Mouse (Mus musculus) kidney, postnatal 36 days (tissue): ENCODE data around the gene Wdr3.

Experiments used
- DNase-seq, 2 experiments: peaks; one replicate each; pipeline ENCODE4 v3.0.0; 2021 to 2022; ENCODE audit warnings: mixed read lengths in 2 of 2

The Wdr3 gene

DNA sequence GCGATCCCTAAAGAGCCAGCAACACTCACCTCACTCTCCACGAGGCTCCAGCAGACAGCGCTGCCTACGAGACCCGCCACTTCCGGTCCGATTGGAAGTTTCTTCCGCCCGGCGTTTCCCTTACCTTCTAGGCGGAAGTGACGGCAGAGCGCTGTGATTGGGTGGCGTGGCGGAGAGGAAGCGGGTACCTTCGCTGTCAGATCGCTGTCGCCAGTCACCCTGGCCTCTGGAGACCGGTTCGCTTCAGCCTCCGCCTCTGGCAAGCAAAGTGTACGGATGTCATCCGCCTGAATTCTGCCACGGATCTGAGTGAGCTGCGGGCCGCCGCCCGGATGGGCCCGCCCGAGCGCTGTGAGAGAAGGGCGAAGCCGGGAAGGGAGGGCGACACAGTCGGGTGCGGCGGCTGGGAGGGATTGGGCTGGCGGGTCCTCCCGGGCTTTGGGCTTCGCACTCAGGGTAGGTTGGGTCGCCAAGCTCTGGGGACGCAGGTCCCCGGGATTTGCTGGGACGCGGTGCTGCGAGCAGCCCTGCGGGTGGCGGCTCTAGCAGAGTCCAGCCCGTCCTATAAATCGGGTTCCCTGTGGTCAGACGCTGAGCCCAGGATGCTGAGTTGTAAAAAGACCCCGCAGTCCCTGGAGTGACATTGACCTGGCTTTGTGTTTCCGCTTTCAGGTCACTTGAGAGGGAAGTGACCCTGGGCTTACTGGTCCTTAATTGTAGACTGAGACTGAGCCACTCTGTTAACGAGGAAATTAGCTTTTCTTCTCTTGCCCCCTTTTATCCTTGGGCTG is at the start of gene Wdr3, which contains the start of gene Gdap2:
Gene Wdr3, minus strand, starts transcription at position 93 of the 791 bp plus-strand sequence.
Gene Gdap2, plus strand, starts transcription at position 67 of the 791 bp plus-strand sequence.
- DNase-seq: peak; percentile 96 to 97

DNA sequence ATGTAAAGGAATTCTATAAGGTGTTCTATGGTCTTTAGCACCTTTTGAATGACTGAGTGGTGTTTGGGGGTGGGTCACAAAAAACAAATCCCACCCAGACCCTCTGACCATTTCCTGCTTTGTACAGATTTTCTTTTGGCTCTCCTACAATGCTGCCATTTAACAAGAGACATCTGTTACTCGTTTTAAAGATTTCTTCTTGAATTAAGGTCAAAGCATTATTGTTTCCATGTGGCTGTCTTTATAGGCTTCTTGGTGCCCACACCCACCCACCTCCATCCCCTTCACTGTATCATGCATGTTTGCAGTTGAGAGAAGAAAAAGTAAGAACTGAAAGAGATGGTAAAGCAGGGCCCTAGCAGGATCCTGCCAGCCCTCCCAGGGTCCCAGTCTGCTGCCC is 44.8 kb upstream of the Wdr3 start:
- no peak for DNase-seq

DNA sequence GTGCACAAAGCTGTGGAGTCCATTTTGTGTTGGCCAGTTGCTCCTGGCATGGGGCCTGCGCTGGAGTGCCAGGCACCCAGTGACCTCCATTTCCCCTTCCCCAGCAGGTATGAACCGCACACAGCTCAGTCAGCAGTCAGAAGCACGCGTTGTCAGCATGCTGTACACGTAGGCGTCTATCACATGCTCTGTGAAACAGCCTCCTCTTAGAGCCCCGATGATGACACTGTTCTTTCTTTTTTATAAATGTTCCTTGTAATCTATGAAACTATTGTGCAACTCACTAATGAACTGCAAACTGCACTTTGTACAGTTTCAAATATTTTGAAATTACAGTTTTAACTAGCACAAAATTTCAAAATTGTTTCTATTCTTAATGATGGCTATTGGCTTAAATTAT is 39.3 kb upstream of the Wdr3 start:
- DNase-seq: no peak

DNA sequence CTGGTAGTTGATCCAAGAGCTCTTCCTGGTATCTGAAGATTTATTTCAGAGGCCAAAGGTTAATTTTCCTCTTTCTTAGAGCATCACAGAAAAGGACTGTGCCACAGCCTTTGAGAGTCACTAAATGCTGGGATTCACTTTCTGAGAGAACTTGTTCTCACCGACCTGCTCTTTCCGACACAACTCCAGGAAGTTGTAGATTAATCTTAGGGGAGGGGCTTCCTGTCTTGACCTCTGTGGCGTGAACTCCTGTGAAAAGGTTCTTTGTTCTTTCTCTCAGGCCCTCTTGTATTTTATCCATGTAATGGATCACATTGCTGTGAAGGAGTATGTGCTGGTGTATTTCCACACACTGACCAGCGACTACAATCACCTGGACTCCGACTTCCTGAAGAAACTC is 32.0 kb upstream of the Wdr3 start:
- DNase-seq: peak; percentile 8 to 36

DNA sequence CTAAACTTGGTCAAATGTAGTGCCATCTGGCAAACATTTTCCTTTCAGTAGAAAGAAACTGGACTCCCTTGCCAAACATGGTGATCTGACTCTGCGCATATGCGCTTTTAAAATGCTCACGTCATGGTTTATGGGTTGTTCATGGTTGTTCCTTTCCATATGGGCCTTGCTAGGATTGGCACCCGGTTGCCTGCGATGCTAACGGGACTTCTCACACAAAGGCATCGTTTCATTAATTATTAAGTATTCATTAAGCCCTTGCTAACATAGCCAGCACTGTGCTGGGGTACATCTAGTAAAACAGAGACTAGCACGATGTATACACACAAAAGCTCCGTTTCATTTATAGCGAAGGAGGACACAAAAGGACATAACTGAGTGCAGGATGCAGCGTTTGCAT is 27.7 kb upstream of the Wdr3 start:
- no peak for DNase-seq

DNA sequence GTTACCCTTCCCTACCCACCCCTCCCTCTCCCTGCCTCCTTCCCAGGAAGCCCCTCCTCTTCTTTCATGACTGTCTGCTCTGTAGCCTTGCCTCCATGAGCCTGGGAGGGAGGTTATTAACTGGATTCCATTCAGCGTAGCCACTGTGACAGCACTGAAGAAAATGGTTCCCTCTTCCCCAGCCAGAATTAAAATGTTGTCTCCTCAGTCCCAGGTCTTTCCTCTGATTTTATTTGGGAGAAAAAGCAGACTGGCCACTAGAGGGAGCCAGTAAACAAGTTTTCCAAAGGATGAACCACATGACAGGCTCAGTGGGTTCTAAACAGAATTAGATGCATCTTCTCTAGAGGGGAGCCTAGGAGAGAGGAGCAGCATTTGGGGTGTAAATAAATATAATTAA is 27.2 kb upstream of the Wdr3 start:
- peak; percentile 64 to 77 for DNase-seq

DNA sequence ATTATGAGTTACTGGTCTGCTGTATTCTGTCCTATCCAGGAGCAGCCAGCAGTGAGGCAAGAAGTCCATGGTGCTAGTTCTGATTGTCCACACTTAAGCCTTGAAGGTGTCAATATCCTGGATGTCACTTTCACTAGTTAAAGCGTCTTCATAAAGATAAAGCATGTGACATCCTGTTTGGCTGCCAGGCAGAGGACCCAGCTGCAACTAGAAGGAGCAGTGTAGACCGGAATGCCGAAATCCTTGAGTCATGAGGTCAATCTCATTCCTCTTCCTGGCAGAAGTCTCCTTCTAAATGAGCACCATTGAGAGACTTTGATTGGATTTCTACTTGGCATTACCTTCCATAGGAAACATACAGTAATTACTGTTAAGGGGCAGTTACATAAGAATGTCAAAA is 18.3 kb upstream of the Wdr3 start:
- no peak for DNase-seq

DNA sequence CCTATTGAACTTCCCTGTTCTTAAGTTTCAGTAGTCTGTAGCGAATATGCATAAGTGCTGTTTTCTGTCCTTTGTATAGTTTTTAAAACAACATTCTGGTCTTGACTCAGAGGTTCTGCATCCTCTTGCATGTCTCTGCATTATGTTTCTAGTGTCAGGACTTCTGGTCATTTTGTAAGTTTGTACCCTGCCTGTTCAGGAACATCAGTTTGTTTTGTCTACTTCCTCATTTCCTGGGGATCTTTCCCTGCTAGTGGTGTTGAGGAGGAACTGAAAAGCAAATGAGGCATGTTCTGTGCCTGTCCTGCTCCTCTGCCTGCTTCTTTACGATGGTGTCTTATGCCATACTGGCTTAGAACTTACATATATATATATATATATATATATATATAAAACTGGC is 13.8 kb upstream of the Wdr3 start:
- no peak for DNase-seq

DNA sequence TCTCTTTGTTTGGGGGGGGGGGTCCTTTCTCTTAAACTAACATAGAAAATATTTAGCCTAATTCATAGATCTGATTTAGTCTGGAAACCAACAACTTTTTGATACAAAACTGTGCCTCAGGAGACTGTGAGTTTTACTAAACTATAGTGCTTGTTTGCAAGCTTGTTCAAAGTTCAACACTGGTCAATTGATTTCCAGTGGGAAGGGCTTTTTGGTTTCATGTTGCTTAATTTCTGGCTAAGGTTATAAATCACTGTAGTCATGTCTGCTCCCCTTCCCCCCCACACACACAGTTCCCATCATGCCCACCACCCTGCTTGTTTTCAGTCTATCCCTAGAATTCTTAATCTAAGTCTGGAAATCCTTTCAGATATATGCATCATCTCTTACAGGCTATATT is 2.8 kb upstream of the Wdr3 start:
- no peak for DNase-seq

DNA sequence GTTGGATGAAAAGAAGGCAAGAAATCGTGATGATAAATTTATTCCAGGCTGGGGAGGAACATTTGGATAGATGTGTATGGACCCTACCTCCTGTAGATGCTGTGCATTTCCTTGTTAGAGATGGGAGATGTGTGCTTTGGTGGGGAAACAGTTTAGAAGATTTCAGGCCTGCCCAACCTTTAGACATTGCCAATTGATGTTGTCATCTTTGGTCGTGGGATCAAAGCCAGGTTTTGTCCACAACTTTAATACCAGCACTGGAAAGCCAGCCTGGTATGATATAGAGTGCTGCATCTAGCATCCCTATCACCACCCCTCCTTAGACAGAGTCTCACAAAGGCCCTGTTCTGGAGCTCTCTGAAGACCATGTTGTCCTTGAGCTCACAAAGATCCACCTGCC is 1.3 kb upstream of the Wdr3 start:
- no peak for DNase-seq

DNA sequence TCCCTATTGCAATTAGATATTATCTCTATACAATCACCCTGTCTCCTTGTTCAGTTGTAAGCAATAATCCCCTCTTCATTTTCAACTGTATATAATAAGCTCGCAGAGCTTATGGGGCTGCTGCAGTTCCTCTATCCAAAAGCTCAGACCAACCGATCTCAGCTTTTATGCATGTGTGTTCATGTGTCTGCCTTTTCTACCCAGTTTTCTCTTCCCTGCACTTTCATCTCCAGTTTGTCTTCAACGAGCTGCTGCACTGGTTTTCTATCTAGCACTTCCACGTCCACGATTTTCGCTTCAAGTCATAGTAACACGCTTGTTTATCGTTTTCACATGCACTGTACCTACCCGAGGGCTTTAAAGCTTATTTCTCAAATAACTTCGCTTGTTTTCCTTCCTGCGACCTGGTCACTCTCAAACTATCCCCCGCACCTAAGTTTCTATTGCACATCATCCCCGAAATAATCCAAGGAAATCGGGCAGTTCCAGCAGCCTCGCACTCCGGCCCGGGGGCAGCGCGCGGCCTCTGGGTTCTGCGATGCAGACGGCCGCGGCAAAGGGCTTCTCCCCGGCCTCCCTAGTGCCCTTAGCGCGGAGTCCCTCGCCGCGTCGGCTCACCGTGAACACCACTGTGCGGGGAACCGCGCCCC is 417 bp downstream of the Wdr3 start:
- DNase-seq: no peak

DNA sequence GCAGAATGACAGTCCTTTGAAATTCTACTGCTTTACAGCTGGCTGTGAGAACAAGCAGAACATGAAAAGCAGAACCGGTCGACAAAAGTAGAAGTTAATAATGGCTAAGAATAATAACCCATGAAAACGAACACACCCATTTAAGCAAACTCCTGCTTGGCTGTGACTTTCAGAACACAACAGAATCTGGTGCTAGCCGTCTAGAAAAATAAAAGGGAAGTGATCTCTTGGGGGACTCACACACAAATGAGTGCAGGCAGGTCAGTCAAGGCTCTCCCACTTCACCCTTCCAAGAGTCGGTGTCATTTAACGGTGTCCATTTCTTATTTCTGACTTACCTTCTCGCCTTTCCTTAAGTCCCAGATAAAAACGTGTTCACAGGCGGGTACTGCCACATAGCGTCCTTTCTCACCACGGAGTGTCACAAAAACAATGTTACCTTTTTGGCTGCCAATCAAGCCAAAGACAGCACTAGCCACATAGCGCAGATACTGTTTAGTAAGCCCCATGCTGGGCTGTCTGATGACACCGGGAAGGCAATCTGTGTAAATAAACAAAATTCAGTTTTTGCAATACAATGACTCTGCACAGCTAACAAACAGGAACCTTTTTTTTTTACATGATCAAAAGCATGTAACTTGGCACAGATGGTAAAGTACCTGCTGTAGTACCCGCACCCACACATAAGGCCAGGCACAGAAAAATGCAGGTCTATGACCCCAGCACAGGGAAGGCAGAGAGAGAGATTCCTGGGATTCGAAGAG is 1.3 kb downstream of the Wdr3 start:
- DNase-seq: no peak

DNA sequence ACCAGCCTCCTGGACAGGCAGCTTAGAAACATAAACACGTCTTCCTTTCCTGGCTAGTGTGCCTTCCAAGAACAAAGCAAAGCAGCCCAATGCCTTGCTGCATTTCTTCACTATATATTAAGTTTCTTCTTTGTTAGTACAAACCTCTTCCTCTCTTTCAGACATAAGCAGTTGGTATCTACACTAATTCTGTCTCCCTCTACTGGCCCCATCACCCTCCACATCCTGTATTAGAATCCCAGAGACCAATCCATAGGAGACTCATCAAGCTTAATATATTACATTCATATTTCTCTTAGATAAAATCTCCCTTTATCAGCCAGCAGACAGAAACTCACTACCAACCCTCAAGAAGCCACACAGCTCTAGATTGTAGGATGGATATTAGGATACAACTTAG is 39.8 kb downstream of the Wdr3 start:
- DNase-seq: no peak

DNA sequence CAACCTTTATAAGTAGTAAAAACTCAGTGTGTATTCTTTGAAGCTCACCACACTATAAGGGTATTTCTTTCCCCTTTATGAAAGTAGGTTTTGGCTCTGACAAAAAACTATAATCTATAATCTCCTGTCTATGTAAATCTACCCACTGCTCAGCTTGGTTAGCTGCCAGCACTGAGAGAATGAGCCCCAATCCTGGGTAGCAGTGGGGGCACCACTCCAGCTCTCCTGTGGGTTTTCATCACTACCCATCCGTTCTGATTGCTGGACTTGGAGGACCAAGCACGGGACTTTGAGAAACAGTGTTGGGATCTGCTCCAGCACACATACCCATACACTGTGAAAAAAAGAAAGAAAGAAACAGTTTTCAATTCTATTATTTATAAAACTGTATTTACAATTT is 40.2 kb downstream of the Wdr3 start:
- no peak for DNase-seq

DNA sequence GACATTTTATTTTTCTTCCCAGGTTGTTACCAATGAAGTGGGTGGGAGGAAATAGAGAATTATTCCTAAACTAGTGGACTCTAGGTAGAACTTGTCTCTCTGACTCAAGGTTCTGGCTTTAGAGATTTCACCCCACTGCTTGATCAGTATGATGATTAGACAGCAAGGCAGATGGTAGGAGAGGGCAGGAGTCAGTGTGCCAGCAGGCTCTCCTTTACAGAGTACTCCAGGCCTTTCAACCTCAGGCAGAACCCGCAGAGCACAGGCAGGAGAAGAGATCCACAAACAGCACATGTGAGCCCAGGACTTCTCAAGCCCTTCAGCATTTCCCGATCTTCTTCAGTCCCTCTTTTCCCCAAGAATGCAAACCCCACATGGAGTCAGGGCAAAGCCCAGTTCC is 43.5 kb downstream of the Wdr3 start:
- no peak for DNase-seq

DNA sequence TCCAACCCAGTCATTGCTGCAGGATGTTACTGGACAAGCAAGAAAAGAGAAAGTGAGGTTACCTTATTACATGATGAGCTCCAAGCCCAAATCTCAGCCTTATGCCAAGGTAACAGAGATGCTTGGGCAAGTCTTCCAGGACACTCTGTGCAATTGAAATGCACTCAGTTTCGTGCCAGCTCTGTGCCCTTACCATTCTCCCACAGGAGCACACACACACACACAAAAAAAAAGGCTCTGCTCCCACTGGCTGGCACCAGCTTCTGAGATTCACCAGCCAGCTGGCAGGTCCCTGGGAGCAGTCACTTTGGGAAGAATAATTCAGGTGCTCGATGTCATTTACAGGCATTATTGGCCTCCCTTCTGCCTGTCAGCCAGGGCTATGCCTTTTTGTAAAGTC is 55.5 kb downstream of the Wdr3 start:
- no peak for DNase-seq

DNA sequence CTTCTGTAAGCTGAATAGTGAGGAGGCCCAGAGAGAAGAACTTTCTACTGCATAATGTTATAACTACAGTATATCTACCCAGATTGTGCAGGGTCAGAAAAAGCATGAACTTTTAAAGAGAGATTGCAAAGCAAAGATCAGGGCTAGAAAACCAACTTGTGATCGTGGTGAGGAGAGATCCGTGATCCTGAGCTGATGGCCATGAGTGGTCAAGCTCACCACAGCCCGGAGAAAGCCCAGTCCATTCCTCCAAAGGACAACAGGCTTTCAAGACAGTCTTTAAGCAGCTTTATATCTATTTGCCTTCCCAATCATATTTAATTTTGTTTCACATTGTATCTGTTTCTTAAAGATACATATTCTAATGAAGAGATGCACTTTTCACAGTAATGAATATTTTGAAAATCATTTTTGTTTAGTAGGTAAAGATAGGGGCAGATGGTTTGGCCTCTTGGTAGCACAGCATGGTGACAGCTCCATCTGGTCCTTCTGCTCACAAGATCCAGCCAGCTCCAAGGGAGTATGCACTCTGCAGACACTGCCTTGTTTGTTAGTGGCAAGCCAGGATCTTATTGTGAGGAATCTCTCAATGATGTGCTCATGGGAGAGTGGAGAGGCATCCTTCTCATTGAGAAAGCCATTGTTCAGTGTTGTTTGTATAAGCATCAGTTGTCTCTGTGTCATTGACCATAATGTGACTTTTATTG is 59.7 kb downstream of the Wdr3 start:
- DNase-seq: no peak
